Mouse (Mus musculus) liver, postnatal 0 days (tissue): Measurements from ENCODE around the gene Vamp2.

Experiments used
- CTCF ChIP-seq: sonication (generic); IDR thresholded peaks from 2 replicates; pipeline ENCODE4 v1.5.1; 2016; ENCODE audit warnings: antibody characterized with exemption, low read depth
- EP300 ChIP-seq: IDR thresholded peaks from 2 replicates; pipeline ENCODE4 v1.6.1; 2016; ENCODE audit warnings: antibody characterized with exemption, low read depth, mild to moderate bottlenecking

- TF ChIP-seq CTCF (no peak), EP300 (no peak)
Observed at GRCm38 (mm10) chr11:69060448-69061254, 27.6 kb upstream of the Vamp2 start.
